Mouse (Mus musculus): ENCODE results near the gene Angptl2.

- TF ChIP-seq POLR2A (IDR thresholded peaks at IDR 0.05; ENCODE audit: borderline replicate concordance, insufficient read depth, low read length) (no peak), CTCF (IDR thresholded peaks at IDR 0.05; ENCODE audit: borderline replicate concordance, insufficient read depth, low read depth, low read length) (no peak)
Measured at GRCm38 (mm10) chr2:33167060-33167459, 48.8 kb upstream of the Angptl2 start.

Data from cerebellum, adult 2 months (tissue).